Mouse (Mus musculus): ENCODE results near the gene Wnt1. TPM values are rescaled to one million over a fixed set of nuclear protein-coding genes. Genes with fewer than 3 reads are reported as not detected.

The Wnt1 gene
- polyA plus RNA-seq, 2 experiments from 2014 or later = not detected

GRCm38 (mm10) chr15:98839161-98839560 is 49.5 kb downstream of the Wnt1 start:
- ATAC-seq = no peak

- no peak for ATAC-seq
Measured at GRCm38 (mm10) chr15:98839671-98840585, 50.3 kb downstream of the Wnt1 start.

Other genes starting within 250 kb of the Wnt1 start
- gene Ccnt1, start 218.9 kb upstream of the Wnt1 start, polyA plus RNA-seq (2017; shearing (Covaris generic)) = 100 to 1,000 TPM; 103 to 104 TPM
- not detected for gene 4930415O20Rik, start 218.9 kb upstream of the Wnt1 start, polyA plus RNA-seq (2017; shearing (Covaris generic))
- gene Adcy6, start 179.8 kb upstream of the Wnt1 start, polyA plus RNA-seq (2017; shearing (Covaris generic)) = 1 to 10 TPM; 1.1 to 1.5 TPM
- not detected for gene Cacnb3, start 159.0 kb upstream of the Wnt1 start, polyA plus RNA-seq (2017; shearing (Covaris generic))
- gene Ddx23, start 127.0 kb upstream of the Wnt1 start, polyA plus RNA-seq (2017; shearing (Covaris generic)) = 10 to 100 TPM; 29.4 to 29.8 TPM
- gene Rnd1, start 112.4 kb upstream of the Wnt1 start, polyA plus RNA-seq (2017; shearing (Covaris generic)) = 1 to 10 TPM in 1 of 2 experiments, under 1 TPM in 1; 0.35 to 1.9 TPM
- gene Ccdc65, start 81.7 kb upstream of the Wnt1 start, polyA plus RNA-seq (2017; shearing (Covaris generic)) = not detected
- gene Fkbp11, start 61.7 kb upstream of the Wnt1 start, polyA plus RNA-seq (2017; shearing (Covaris generic)) = 1 to 10 TPM in 1 of 2 experiments, under 1 TPM in 1; 0.75 to 1.0 TPM
- 10 to 100 TPM; 33.0 to 35.3 TPM for gene Arf3, start 26.6 kb upstream of the Wnt1 start, polyA plus RNA-seq (2017; shearing (Covaris generic))
- gene Wnt10b, start 11.7 kb upstream of the Wnt1 start, polyA plus RNA-seq (2017; shearing (Covaris generic)) = not detected
- gene Ddn, start 19.6 kb downstream of the Wnt1 start, polyA plus RNA-seq (2017; shearing (Covaris generic)) = not detected
- 100 to 1,000 TPM; 126 to 187 TPM for gene Prkag1, start 41.7 kb downstream of the Wnt1 start, polyA plus RNA-seq (2017; shearing (Covaris generic))
- gene Kmt2d, start 81.3 kb downstream of the Wnt1 start, polyA plus RNA-seq (2017; shearing (Covaris generic)) = 10 to 100 TPM; 30.9 to 38.6 TPM
- gene Rhebl1, start 104.7 kb downstream of the Wnt1 start, polyA plus RNA-seq (2017; shearing (Covaris generic)) = 10 to 100 TPM; 11.3 to 14.2 TPM
- not detected for gene Dhh, start 108.7 kb downstream of the Wnt1 start, polyA plus RNA-seq (2017; shearing (Covaris generic))
- gene Lmbr1l, start 128.4 kb downstream of the Wnt1 start, polyA plus RNA-seq (2017; shearing (Covaris generic)) = 10 to 100 TPM; 23.3 to 61.6 TPM
- 100 to 1,000 TPM; 419 to 534 TPM for gene Tuba1b, start 144.7 kb downstream of the Wnt1 start, polyA plus RNA-seq (2017; shearing (Covaris generic))
- gene Gm49450, start 163.7 kb downstream of the Wnt1 start, polyA plus RNA-seq (2017; shearing (Covaris generic)) = not detected
- gene Tuba1a, start 163.8 kb downstream of the Wnt1 start, polyA plus RNA-seq (2017; shearing (Covaris generic)) = 100 to 1,000 TPM; 212 to 259 TPM
- 100 to 1,000 TPM in 1 of 2 experiments, 10 to 100 TPM in 1; 74.6 to 131 TPM for gene Tuba1c, start 240.0 kb downstream of the Wnt1 start, polyA plus RNA-seq (2017; shearing (Covaris generic))

Data from CD4-positive, CD25-positive, alpha-beta regulatory T cell, adult 4 months (primary cell).